Mouse (Mus musculus) MEL (cell line): Measurements from ENCODE around the gene Proca1. TPM values are rescaled to one million over a fixed set of nuclear protein-coding genes. Genes with fewer than 3 reads are reported as not detected.
A peak's percentile ranks its signal among the peaks of the same experiment; 100 is the strongest.

Experiments
- DNase-seq: peaks from one replicate; pipeline ENCODE4 v3.0.0; 2011; ENCODE audit warnings: low read depth, low spot score
- H3K27ac ChIP-seq: 2 replicates; pipeline ENCODE4 v1.5.1; 2012; ENCODE audit warnings: low read depth, mild to moderate bottlenecking, control low read depth, low read length, moderate library complexity; ENCODE audit not compliant: control insufficient read depth
- H3K27me3 ChIP-seq, 2 experiments: fragments of 150-350 bp in 1 of 2; sonication (generic) in 1 of 2; 2 replicates each; pipeline ENCODE4 v1.6.1; 2012; ENCODE audit warnings: low read length in 2 of 2, mild to moderate bottlenecking in 2 of 2, improper control_type of control experiment in 1 of 2, moderate library complexity in 1 of 2; ENCODE audit not compliant: insufficient read depth in 2 of 2, control insufficient read depth in 1 of 2
- H3K36me3 ChIP-seq, 2 experiments: 2 replicates each; pipeline ENCODE4 v1.6.1; 2012 to 2014; ENCODE audit warnings: low read length in 2 of 2, improper control_type of control experiment in 1 of 2, inconsistent platforms in 1 of 2, mild to moderate bottlenecking in 1 of 2; ENCODE audit not compliant: insufficient read depth in 2 of 2, control insufficient read depth in 1 of 2
- H3K4me1 ChIP-seq, 2 experiments: fragments of 150-350 bp in 1 of 2; sonication (generic) in 1 of 2; 2 replicates each; pipeline ENCODE4 v1.6.1; 2012; ENCODE audit warnings: low read length in 2 of 2, improper control_type of control experiment in 1 of 2, mild to moderate bottlenecking in 1 of 2; ENCODE audit not compliant: insufficient read depth in 2 of 2, control insufficient read depth in 1 of 2
- H3K4me3 ChIP-seq, 2 experiments: fragments of 150-350 bp in 1 of 2; sonication (generic) in 1 of 2; 2 replicates each; pipeline ENCODE4 v1.5.1; 2012; ENCODE audit warnings: low read depth in 2 of 2, low read length in 2 of 2, mild to moderate bottlenecking in 2 of 2, moderate library complexity in 2 of 2, control low read depth in 1 of 2, improper control_type of control experiment in 1 of 2; ENCODE audit not compliant: control insufficient read depth in 1 of 2, insufficient read depth in 1 of 2
- H3K79me2 ChIP-seq: 2 replicates; pipeline ENCODE4 v1.6.1; 2012; ENCODE audit warnings: mild to moderate bottlenecking, low read length, moderate library complexity; ENCODE audit not compliant: control insufficient read depth, poor library complexity, insufficient read depth
- H3K9ac ChIP-seq: 2 replicates; pipeline ENCODE4 v1.6.1; 2012; ENCODE audit warnings: low read depth, mild to moderate bottlenecking, control low read depth, low read length, moderate library complexity; ENCODE audit not compliant: control insufficient read depth, poor library complexity, severe bottlenecking
- H3K9me3 ChIP-seq: fragments of 150-350 bp; sonication (generic); replicated peaks from 2 replicates; pipeline ENCODE4 v1.6.1; 2012; ENCODE audit warnings: mild to moderate bottlenecking, low read length, improper control_type of control experiment, moderate library complexity; ENCODE audit not compliant: insufficient read depth
- CHD1 ChIP-seq: IDR thresholded peaks from 2 replicates; pipeline ENCODE4 v1.6.1; 2012; ENCODE audit warnings: low read depth, mild to moderate bottlenecking, inconsistent platforms, low read length, improper control_type of control experiment
- CHD2 ChIP-seq: IDR thresholded peaks from 2 replicates; pipeline ENCODE4 v1.6.1; 2011; ENCODE audit warnings: low read length, improper control_type of control experiment
- E2F4 ChIP-seq: IDR thresholded peaks from 2 replicates; pipeline ENCODE4 v1.6.1; 2011; ENCODE audit warnings: low read depth, low read length, improper control_type of control experiment, borderline replicate concordance
- ELF1 ChIP-seq: IDR thresholded peaks from 2 replicates; pipeline ENCODE4 v1.6.1; 2014; ENCODE audit warnings: low read depth, mild to moderate bottlenecking, inconsistent platforms, low read length, improper control_type of control experiment, moderate library complexity
- HCFC1 ChIP-seq: IDR thresholded peaks from 2 replicates; pipeline ENCODE4 v1.6.1; 2012; ENCODE audit warnings: low read depth, mild to moderate bottlenecking, inconsistent platforms, low read length, improper control_type of control experiment, moderate library complexity
- JUND ChIP-seq: IDR thresholded peaks from 2 replicates; pipeline ENCODE4 v1.6.1; 2011; ENCODE audit warnings: low read depth, mild to moderate bottlenecking, improper control_type of control experiment, low read length
- MAZ ChIP-seq: IDR thresholded peaks from 2 replicates; pipeline ENCODE4 v1.6.1; 2012; ENCODE audit warnings: low read depth, mild to moderate bottlenecking, inconsistent platforms, low read length, improper control_type of control experiment
- MXI1 ChIP-seq: IDR thresholded peaks from 2 replicates; pipeline ENCODE4 v1.6.1; 2011; ENCODE audit warnings: mild to moderate bottlenecking, low read depth, low read length, improper control_type of control experiment
- MYC ChIP-seq: IDR thresholded peaks from 2 replicates; pipeline ENCODE4 v1.6.1; 2011; ENCODE audit warnings: low read depth, mild to moderate bottlenecking, low read length, improper control_type of control experiment, moderate library complexity
- NRF1 ChIP-seq: IDR thresholded peaks from 2 replicates; pipeline ENCODE4 v1.6.1; 2014; ENCODE audit warnings: low read depth, mild to moderate bottlenecking, inconsistent platforms, low read length, improper control_type of control experiment, moderate library complexity; ENCODE audit not compliant: poor library complexity, insufficient read depth, severe bottlenecking
- POLR2A ChIP-seq, 2 experiments: IDR thresholded peaks; 2 replicates each; pipeline ENCODE4 v1.6.1; 2011 to 2012; ENCODE audit warnings: low read length in 2 of 2, mild to moderate bottlenecking in 2 of 2, control low read depth in 1 of 2, improper control_type of control experiment in 1 of 2, low read depth in 1 of 2, moderate library complexity in 1 of 2; ENCODE audit not compliant: control insufficient read depth in 1 of 2, insufficient read depth in 1 of 2, poor library complexity in 1 of 2
- RAD21 ChIP-seq: IDR thresholded peaks from 2 replicates; pipeline ENCODE4 v1.6.1; 2011; ENCODE audit warnings: mild to moderate bottlenecking, low read depth, low read length, improper control_type of control experiment
- SMC3 ChIP-seq: IDR thresholded peaks from 2 replicates; pipeline ENCODE4 v1.6.1; 2011; ENCODE audit warnings: low read depth, low read length, improper control_type of control experiment
- TBP ChIP-seq: IDR thresholded peaks from 2 replicates; pipeline ENCODE4 v1.8.0; 2011; ENCODE audit warnings: low read depth, low read length, improper control_type of control experiment
- UBTF ChIP-seq: IDR thresholded peaks from 2 replicates; pipeline ENCODE4 v1.6.1; 2012; ENCODE audit warnings: low read depth, mild to moderate bottlenecking, inconsistent platforms, low read length, improper control_type of control experiment, moderate library complexity, borderline replicate concordance; ENCODE audit not compliant: insufficient read depth
- USF1 ChIP-seq: IDR thresholded peaks from 2 replicates; pipeline ENCODE4 v1.6.1; 2014; ENCODE audit warnings: low read depth, mild to moderate bottlenecking, inconsistent platforms, low read length, improper control_type of control experiment, moderate library complexity
- ZMIZ1 ChIP-seq: IDR thresholded peaks from 2 replicates; pipeline ENCODE4 v1.6.1; 2012; ENCODE audit warnings: low read depth, mild to moderate bottlenecking, inconsistent platforms, low read length, improper control_type of control experiment, moderate library complexity
- ZNF384 ChIP-seq: IDR thresholded peaks from 2 replicates; pipeline ENCODE4 v1.6.1; 2012; ENCODE audit warnings: low read depth, mild to moderate bottlenecking, inconsistent platforms, low read length, improper control_type of control experiment
- polyA plus RNA-seq, 2 experiments: library from polyadenylated mRNA; stranded (reverse) in 1 of 2; unstranded in 1 of 2; fragments of >175 nt in 1 of 2; fragments of >200 nt in 1 of 2; gene quantifications; 2 replicates each; pipeline versions ENCODE4 v1.2.1 to v1.2.4; 2012; ENCODE audit warnings: low replicate concordance in 2 of 2, low read depth in 1 of 2; ENCODE audit not compliant: insufficient read length in 2 of 2, insufficient read depth in 1 of 2, missing spikeins in 1 of 2
- total RNA-seq: library from RNA; depleted of rRNA; stranded (reverse); fragments of 300-350 nt; gene quantifications from 2 replicates; pipeline ENCODE4 v1.2.3, GENCODE M21; 2012

The Proca1 gene
- total and polyA plus RNA-seq, 3 experiments = 0.15 to 0.54 TPM; not detected in 1

GRCm38 (mm10) chr11:78194411-78195100 is 1.4 kb downstream of the Proca1 start:
- peak; percentile 93 for DNase-seq

GRCm38 (mm10) chr11:78195101-78195863 is 2.1 kb downstream of the Proca1 start:
- peak; percentile 30 for DNase-seq
- Histone ChIP-seq H3K9me3 (no peaks in the 10 kb centered on the region), H3K27me3 (no peaks in the 10 kb centered on the region)
- no peak for TF ChIP-seq SMC3
- TF ChIP-seq ELF1 = no peak
- no peak for TF ChIP-seq RAD21
- TF ChIP-seq JUND = peak; percentile 95; the same call in 1 of the 2 replicates
- TF ChIP-seq UBTF = no peak
- TF ChIP-seq MYC = no peak
- no peak for TF ChIP-seq E2F4
- TF ChIP-seq HCFC1 = no peak
- no peak for TF ChIP-seq NRF1
- peak; percentile 65 for TF ChIP-seq ZNF384
- no peak for TF ChIP-seq CHD1
- TF ChIP-seq POLR2A (IDR thresholded peaks at IDR 0.05; ENCODE audit: control insufficient read depth in 1 of 2, insufficient read depth in 1 of 2, low read depth in 1 of 2, low read length in 2 of 2, poor library complexity in 1 of 2) = 0 out of 4 replicates have a peak, but pooled peaks of 1 of the 2 experiments have one; percentile 9
- TF ChIP-seq, all 39 proteins: peak for 3
- Histone ChIP-seq H3K27ac (no peak overlapping the region), H3K4me3 (peak overlapping the region; percentile 88 to 100), H3K79me2 (no peaks in the 10 kb centered on the region), H3K4me1 (peaks cover 0 to 9% of the 10 kb centered on the region in 2 experiments; a peak in 3 of 4 replicates), H3K36me3 (peaks cover 0 to 2% of the 10 kb centered on the region in 2 experiments; a peak in 1 of 4 replicates), H3K9ac (peak overlapping the region; percentile 62)

More at GRCm38 (mm10) chr11:78194411-78195100, 1.4 kb downstream of the Proca1 start:
- peaks cover 0 to 16% of the 10 kb centered on the region in 2 experiments; a peak in 3 of 4 replicates for H3K4me1 ChIP-seq
- H3K36me3 ChIP-seq = peaks cover 0 to 3% of the 10 kb centered on the region in 2 experiments; a peak in 2 of 4 replicates
- no peaks in the 10 kb centered on the region for H3K79me2 ChIP-seq
- H3K27ac ChIP-seq = no peak overlapping the region
- H3K9me3 ChIP-seq = no peaks in the 10 kb centered on the region
- H3K4me3 ChIP-seq = peak overlapping the region; percentile 88 to 100
- peak overlapping the region; percentile 62 for H3K9ac ChIP-seq
- H3K27me3 ChIP-seq = no peaks in the 10 kb centered on the region
- peak; percentile 36; the same call in 1 of the 2 replicates for TF ChIP-seq ZMIZ1
- peak; percentile 42 to 54; a peak in 1 of 4 replicates for TF ChIP-seq POLR2A (IDR thresholded peaks at IDR 0.05; ENCODE audit: control insufficient read depth in 1 of 2, insufficient read depth in 1 of 2, low read depth in 1 of 2, low read length in 2 of 2, poor library complexity in 1 of 2)
- TF ChIP-seq JUND = no peak
- 0 out of 2 replicates have a peak, but pooled peaks have one; percentile 5 for TF ChIP-seq MXI1
- 0 out of 2 replicates have a peak, but pooled peaks have one; percentile 10 for TF ChIP-seq USF1
- TF ChIP-seq MAZ = peak; percentile 62; the same call in 1 of the 2 replicates
- TF ChIP-seq TBP = no peak
- peak; percentile 25 for TF ChIP-seq CHD2
- peak; percentile 40; the same call in 1 of the 2 replicates for TF ChIP-seq HCFC1
- no peak; the same call in 1 of the 2 replicates for TF ChIP-seq NRF1
